Mouse (Mus musculus) forebrain, postnatal 0 days (tissue): Measurements from ENCODE around the gene Akr1a1. TPM values are rescaled to one million over a fixed set of nuclear protein-coding genes. Genes with fewer than 3 reads are reported as not detected.
A peak's percentile ranks its signal among the peaks of the same experiment; 100 is the strongest.

ENCODE experiments used
- ATAC-seq: fragments of 200-750 bp; cut with Nextera tagmentation; 2 replicates; pipeline ENCODE4 v1.8.0; 2017; ENCODE audit warnings: mild to moderate bottlenecking, moderate library complexity
- DNase-seq: peaks from one replicate; pipeline ENCODE4 v3.0.0-alpha.2; 2015
- H3K27ac ChIP-seq: fragments of 300-500 bp; sonication (generic); 2 replicates; pipeline ENCODE4 v1.5.1; 2014; ENCODE audit warnings: low read depth, mild to moderate bottlenecking, antibody characterized with exemption, low read length, moderate library complexity, mixed read lengths
- H3K27me3 ChIP-seq: fragments of 300-500 bp; sonication (generic); 2 replicates; pipeline ENCODE4 v1.6.1; 2014; ENCODE audit warnings: mild to moderate bottlenecking, low read length, mixed read lengths; ENCODE audit not compliant: insufficient read depth
- H3K36me3 ChIP-seq: fragments of 300-500 bp; sonication (generic); 2 replicates; pipeline ENCODE4 v1.6.1; 2014; ENCODE audit warnings: mild to moderate bottlenecking, moderate library complexity; ENCODE audit not compliant: insufficient read depth
- H3K4me1 ChIP-seq: fragments of 300-500 bp; sonication (generic); 2 replicates; pipeline ENCODE4 v1.6.1; 2014; ENCODE audit warnings: antibody characterized with exemption; ENCODE audit not compliant: insufficient read depth
- H3K4me2 ChIP-seq: fragments of 300-500 bp; sonication (generic); 2 replicates; pipeline ENCODE4 v1.6.1; 2014; ENCODE audit warnings: low read depth, mild to moderate bottlenecking, moderate library complexity
- H3K4me3 ChIP-seq: fragments of 300-500 bp; sonication (generic); 2 replicates; pipeline ENCODE4 v1.5.1; 2014; ENCODE audit warnings: low read depth, low read length, mixed read lengths
- H3K9ac ChIP-seq: fragments of 300-500 bp; sonication (generic); 2 replicates; pipeline ENCODE4 v1.6.1; 2014; ENCODE audit warnings: mild to moderate bottlenecking
- H3K9me3 ChIP-seq: fragments of 300-500 bp; sonication (generic); 2 replicates; pipeline ENCODE4 v1.6.1; 2016; ENCODE audit warnings: low read length
- CTCF ChIP-seq: sonication (generic); IDR thresholded peaks from 2 replicates; pipeline ENCODE4 v1.5.1; 2016; ENCODE audit warnings: antibody characterized with exemption, control low read depth, low read depth
- WGBS: fragments of 180-500 bp; shearing (Covaris S2); extraction: QIAGEN DNeasy Blood & Tissue Kit; methylation state at CpG from one replicate; pipeline ENCODE4 v1.1.7; 2014; 5-methylcytosine and 5-hydroxymethylcytosine counted together
- polyA plus RNA-seq: library from polyadenylated mRNA; unstranded; fragments of >200 nt; fragmentation: Nextera tagmentation; extraction: Ambion mirVana; gene quantifications from 2 replicates; pipeline ENCODE4 v1.2.1, GENCODE M21; 2015
- total RNA-seq: library from RNA; depleted of rRNA; stranded (reverse); fragments of >200 nt; gene quantifications from 2 replicates; pipeline ENCODE4 v1.2.3, GENCODE M21; 2014

The Akr1a1 gene
- total and polyA plus RNA-seq, 2 experiments from 2014 or later = 596 to 908 TPM

DNA sequence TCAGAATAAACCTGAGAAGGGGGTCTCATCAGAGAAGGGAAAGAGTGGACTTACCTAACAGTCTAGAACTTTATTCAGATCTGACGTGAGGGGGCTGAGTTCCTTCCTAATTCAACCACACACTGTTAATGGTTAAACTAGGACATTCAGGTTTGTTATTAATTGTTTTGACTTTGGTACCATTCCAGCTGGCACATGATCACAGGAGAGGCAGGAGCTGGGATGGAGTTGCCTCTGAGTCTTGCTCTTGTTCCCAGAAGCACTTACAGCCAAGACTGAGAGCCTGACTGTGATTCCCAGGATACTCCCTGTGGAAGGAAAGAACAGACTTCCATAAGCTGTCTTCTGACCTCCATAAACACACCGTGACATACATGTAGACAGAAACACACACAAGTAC is 8.0 kb upstream of the Akr1a1 start:
- Histone ChIP-seq H3K9ac (no peak overlapping the region), H3K36me3 (no peaks in the 10 kb centered on the region), H3K4me2 (no peak overlapping the region), H3K4me3 (no peak overlapping the region), H3K27ac (no peak overlapping the region), H3K9me3 (no peaks in the 10 kb centered on the region), H3K4me1 (no peaks in the 10 kb centered on the region), H3K27me3 (no peaks in the 10 kb centered on the region)
- DNase-seq = no peak
- 50% methylated on average over 2 of the region's 2 CpGs for WGBS
- TF ChIP-seq CTCF = no peak
- ATAC-seq = no peak

- Histone ChIP-seq H3K4me3 (no peak overlapping the region), H3K27ac (no peak overlapping the region), H3K4me1 (no peaks in the 10 kb centered on the region), H3K9me3 (no peaks in the 10 kb centered on the region), H3K27me3 (no peaks in the 10 kb centered on the region), H3K36me3 (no peaks in the 10 kb centered on the region), H3K4me2 (no peak overlapping the region), H3K9ac (no peak overlapping the region)
- WGBS = 46% methylated on average over 3 of the region's 3 CpGs
- no peak for TF ChIP-seq CTCF
- ATAC-seq (no peak), DNase-seq (no peak)
Measured at GRCm38 (mm10) chr4:116657971-116658370, 6.5 kb upstream of the Akr1a1 start.

DNA sequence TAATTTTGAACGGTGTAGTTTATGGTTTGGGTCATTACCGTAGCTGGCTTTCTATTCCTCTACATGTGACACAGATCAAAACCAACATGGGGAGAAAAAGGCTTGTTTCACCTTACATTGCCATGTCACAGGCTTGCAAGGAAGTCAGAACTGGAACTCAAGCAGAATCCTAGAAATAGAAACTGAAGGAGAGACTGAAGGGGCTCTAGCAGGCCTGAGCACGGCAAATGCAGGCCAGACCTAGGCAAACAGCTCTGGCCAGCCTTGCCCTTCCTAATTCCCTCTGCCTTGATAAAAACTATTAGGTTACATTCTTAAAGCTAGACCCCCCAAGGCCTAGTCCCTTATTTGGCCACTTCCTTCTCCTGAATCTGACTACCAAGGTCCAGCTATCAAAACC is 4.2 kb upstream of the Akr1a1 start:
- TF ChIP-seq CTCF = no peak
- no peaks in the 10 kb centered on the region for H3K9me3 ChIP-seq
- no peak overlapping the region for H3K9ac ChIP-seq
- 75% methylated on average over 3 of the region's 3 CpGs for WGBS
- H3K4me1 ChIP-seq = no peaks in the 10 kb centered on the region
- H3K27ac ChIP-seq = no peak overlapping the region
- DNase-seq (no peak), ATAC-seq (no peak)
- no peaks in the 10 kb centered on the region for H3K27me3 ChIP-seq
- H3K4me3 ChIP-seq = no peak overlapping the region
- H3K36me3 ChIP-seq = no peaks in the 10 kb centered on the region
- H3K4me2 ChIP-seq = no peak overlapping the region

DNA sequence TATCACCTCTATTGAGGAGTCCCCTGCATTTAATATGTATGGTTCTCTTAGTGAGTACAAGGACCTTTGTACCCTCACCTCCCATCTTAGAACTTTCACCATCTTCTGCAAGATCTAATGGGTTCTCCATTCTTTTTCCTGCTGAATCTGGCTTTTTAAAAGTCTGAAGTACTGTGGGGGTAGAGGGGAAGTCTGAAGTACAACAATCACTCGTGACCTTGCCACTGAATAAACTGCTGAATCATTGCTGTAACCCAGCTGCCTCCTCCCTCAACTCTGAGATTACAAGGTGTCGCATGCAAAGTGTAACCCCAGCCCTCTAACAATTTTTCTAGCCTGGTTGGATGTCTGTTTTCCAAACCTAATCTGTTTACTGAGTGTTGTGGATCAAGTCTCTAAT is 3.6 kb upstream of the Akr1a1 start:
- Histone ChIP-seq H3K36me3 (no peaks in the 10 kb centered on the region), H3K9ac (no peak overlapping the region), H3K4me2 (no peak overlapping the region), H3K9me3 (no peaks in the 10 kb centered on the region), H3K4me1 (peaks cover 3% of the 10 kb centered on the region; the same call in 1 of the 2 replicates), H3K27ac (no peak overlapping the region), H3K27me3 (no peaks in the 10 kb centered on the region), H3K4me3 (no peak overlapping the region)
- ATAC-seq (no peak), DNase-seq (no peak)
- WGBS = 59% methylated on average over 2 of the region's 2 CpGs
- no peak for TF ChIP-seq CTCF

DNA sequence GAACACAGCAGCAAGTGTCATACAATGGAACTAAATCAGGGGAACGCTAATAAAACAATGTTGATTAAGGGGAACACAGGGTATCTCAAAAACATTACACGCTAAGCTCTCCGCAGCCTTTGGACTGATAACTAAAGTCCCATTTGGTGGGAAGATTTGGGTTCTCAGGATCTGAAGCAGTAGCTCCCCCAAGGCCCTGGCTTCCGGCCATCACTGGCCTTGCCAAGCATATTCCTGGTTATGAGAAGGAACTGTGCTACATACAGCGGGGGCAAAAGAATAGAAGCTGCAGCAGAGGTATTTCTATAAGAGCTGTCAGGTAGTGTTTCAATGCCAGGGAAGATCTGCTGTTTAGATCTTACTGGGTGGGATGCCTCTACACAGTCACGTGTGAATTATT is 1.7 kb upstream of the Akr1a1 start:
- no peak for TF ChIP-seq CTCF
- no peaks in the 10 kb centered on the region for H3K9me3 ChIP-seq
- no peak overlapping the region for H3K4me3 ChIP-seq
- WGBS = 90% methylated on average over 6 of the region's 6 CpGs
- no peak overlapping the region for H3K4me2 ChIP-seq
- H3K27ac ChIP-seq = no peak overlapping the region
- H3K9ac ChIP-seq = no peak overlapping the region
- H3K4me1 ChIP-seq = peaks cover 12% of the 10 kb centered on the region
- ATAC-seq (no peak), DNase-seq (no peak)
- H3K36me3 ChIP-seq = no peaks in the 10 kb centered on the region
- no peaks in the 10 kb centered on the region for H3K27me3 ChIP-seq

DNA sequence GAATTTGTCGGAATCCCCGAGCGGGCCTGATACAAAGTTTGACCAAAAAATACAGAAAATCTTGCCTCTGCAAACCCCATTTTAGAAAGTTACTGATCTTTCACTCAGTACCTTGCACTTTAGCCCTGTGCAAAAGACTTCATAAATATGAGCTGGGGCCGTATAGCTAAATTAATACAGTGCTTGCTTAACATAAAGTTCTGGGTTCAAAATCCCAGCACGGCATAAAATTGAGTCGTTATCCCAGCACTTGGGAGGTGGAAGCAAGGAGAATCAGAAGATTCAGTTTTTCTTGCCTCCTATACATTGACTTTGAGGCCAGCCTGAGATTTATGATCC is 286 bp upstream of the Akr1a1 start:
- no peaks in the 10 kb centered on the region for H3K27me3 ChIP-seq
- ATAC-seq = no peak
- 12% methylated on average over 6 of the region's 6 CpGs for WGBS
- TF ChIP-seq CTCF = no peak
- peaks cover 19% of the 10 kb centered on the region for H3K4me1 ChIP-seq
- H3K27ac ChIP-seq = no peak overlapping the region
- no peaks in the 10 kb centered on the region for H3K36me3 ChIP-seq
- H3K9ac ChIP-seq = peak overlapping the region; percentile 88; the same call in 1 of the 2 replicates
- no peaks in the 10 kb centered on the region for H3K9me3 ChIP-seq
- DNase-seq = no peak
- peak overlapping the region; percentile 66 for H3K4me3 ChIP-seq
- H3K4me2 ChIP-seq = peak overlapping the region; percentile 60

- Histone ChIP-seq H3K27me3 (no peaks in the 10 kb centered on the region), H3K4me3 (peak overlapping the region; percentile 66), H3K4me2 (peak overlapping the region; percentile 60), H3K4me1 (peaks cover 19% of the 10 kb centered on the region), H3K9ac (peak overlapping the region; percentile 88), H3K9me3 (no peaks in the 10 kb centered on the region), H3K36me3 (no peaks in the 10 kb centered on the region; the same call in 1 of the 2 replicates), H3K27ac (peak overlapping the region; percentile 90)
- DNase-seq (no peak), ATAC-seq (no peak)
- TF ChIP-seq CTCF = no peak
- 45% methylated on average over 5 of the region's 5 CpGs for WGBS
Measured at GRCm38 (mm10) chr4:116650365-116650764, 1.1 kb downstream of the Akr1a1 start.

DNA sequence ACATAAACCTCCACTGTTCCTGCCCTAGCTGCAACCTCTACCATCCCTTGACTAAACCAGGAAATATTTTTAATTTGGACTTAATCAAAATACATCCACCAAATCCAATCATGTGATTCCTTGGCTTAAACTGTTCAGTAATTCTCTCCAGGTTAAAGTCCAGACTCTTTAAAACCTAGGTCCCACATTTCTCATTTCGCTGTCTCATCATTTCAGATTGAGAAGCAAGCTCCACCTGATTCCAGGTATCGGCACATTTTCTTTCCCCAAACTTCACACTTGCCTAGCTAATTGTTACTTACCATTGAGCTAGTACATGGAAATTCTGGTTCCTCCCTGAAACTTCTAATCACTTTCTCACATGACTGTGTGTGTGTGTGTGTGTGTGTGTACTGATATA is 2.1 kb downstream of the Akr1a1 start:
- H3K36me3 ChIP-seq = peaks cover 4% of the 10 kb centered on the region
- no peak overlapping the region for H3K4me3 ChIP-seq
- no peak overlapping the region for H3K9ac ChIP-seq
- DNase-seq (no peak), ATAC-seq (no peak)
- H3K9me3 ChIP-seq = no peaks in the 10 kb centered on the region
- H3K4me1 ChIP-seq = peaks cover 19% of the 10 kb centered on the region
- WGBS = 97% methylated on average over 2 of the region's 2 CpGs
- no peak for TF ChIP-seq CTCF
- no peak overlapping the region for H3K27ac ChIP-seq
- no peaks in the 10 kb centered on the region for H3K27me3 ChIP-seq
- H3K4me2 ChIP-seq = peak overlapping the region; percentile 60; the same call in 1 of the 2 replicates
